Mouse (Mus musculus): ENCODE results near the gene Dnmbp.
"Not testable (repeated sequence)": the region's sequence is repeated elsewhere in the genome, so short reads cannot be mapped to it uniquely, and the experiment has no call there.

The Dnmbp gene

DNA sequence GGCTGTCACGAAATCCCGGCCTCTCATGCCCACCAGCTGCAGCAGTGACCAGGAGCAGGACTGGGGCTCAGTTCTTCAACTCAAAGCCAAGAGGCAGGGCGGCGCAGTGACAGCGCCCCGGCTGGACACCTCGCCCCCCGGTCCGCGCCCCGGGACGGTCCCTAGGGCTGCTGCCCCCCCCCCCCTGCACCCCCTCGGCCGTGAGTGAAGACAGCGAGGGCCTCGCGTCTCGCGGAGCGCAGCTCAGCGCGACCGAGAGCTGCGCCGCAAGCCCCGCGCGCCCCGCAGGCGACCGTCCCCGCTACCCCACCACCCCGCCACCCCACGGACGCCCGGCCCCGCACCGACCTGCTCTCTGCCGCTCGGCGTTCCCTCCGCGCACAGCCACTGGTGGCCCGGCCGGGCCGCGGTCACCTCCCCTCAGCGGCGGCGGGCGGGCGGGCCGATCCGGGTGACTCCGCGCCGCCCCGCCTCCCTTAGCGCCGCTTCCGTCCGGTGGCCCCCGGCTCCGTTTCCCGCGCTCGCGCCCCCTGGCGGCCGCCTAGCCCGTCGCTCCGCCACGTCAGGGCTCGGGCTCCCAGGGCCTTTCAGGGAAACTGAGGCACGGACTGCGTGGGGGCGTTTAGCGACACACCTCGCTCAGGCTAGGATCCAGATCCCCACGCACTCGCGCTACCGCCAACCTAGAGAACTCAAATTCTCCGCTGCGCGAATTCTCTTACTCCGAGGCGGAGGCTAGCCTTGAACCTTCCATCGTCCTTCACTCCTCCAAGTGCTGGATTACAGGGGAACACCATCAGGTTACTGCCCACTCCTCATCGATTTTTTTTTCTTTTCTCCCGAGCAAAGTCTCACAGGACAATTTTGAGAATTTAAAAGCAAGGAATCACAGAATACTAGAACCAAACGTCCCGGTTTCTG, at the start of gene Dnmbp:
Dnmbp (minus strand) TSS at position 423 of the 921 bp plus-strand sequence.
- DNase-seq (ENCODE audit: low read depth, low spot score), result peak; percentile 82

DNA sequence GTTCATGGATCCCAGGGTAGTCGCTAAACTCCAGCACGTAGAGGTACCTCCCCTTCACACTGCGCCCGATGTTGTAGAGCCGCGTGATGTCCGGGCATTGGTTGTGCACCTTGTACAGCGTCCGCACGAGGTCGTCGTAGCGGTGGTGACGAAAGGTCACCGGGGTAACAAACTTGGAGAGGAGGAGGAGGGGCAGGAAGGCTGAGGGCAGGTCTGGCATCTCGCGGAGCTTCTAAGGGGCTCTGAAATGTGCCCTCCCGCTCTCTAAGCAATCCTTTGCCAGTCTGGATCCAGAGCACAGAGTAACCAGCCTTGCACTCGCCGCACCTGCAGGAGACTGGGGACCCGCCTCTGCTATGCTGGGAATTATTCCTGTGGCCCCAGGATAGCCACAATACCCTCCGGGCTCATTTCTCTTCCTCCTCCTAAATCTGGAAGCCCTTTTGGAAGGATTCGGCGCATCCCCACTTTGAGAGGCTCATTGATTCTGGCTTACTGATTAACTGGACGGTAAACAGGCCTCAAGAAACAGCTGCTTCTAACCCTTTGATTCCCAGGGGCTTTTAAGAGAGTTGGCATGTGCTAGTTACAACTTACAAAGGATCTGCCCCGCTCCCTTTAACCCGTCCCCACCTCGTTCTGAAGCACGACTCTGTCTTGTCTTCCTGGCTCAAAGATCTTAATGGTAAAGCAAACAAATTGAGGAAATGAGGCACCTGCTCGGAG, 46.2 kb upstream of the Dnmbp start, which contains the start of gene Cpn1:
Cpn1 (minus strand) TSS at position 488 of the 726 bp plus-strand sequence.
- no peak for DNase-seq (ENCODE audit: low read depth, low spot score)

DNA sequence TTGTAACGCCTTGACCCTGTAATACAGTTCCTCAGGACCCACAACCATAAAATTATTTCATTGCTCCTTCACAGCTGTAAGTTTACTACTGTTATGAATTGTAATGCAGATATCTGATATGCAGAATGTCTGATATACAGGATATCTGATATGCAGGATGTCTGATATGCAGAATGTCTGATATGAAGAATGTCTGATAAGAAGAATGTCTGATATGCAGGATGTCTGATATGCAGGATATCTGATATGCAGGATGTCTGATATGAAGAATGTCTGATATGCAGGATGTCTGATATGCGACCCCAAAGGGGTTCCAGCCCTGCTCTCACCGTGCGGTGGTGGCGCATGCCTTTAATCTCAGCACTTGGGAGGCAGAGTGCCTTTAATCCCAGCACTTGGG, 42.0 kb upstream of the Dnmbp start:
- DNase-seq (ENCODE audit: low read depth, low spot score), result no peak

DNA sequence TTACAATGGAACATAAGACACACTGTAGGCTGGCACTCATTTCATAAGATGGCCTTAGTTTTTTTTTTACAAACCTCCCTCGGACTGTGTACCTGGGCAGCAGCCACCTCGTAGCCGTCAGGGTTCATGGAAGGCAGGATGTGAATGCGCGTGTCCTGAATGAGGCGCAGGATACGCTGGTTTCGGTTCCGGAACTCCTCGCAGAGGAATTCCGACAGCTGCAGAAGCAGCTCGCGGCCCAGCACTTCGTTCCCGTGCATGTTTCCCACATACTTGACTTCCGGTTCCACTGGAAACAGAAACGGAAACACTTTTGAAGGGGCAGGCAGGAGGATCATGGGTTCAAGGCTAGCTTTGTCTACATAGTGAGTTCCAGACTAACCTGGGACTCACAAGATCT, 40.7 kb upstream of the Dnmbp start:
- no peak for DNase-seq (ENCODE audit: low read depth, low spot score)

DNA sequence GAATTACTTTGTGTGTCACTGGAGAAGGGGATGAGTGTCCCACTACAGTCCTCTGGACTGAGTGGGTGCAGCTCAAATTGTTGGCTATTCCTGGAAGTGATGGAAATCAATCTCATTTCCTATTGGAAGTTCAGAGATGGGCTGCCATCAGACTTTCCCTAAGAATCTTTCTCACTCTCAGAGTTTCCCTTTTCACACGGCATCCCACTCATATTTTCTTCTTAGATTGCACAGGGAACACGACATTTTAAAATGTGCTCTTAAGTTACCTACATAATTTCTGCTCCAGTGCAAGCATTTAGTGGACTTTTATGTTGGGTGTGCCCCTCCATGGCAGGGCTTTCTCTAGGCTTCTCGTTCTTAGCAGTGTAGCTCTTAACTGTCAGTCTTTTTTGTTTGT, 37.8 kb upstream of the Dnmbp start:
- peak; percentile 56 for DNase-seq (ENCODE audit: low read depth, low spot score)

- peak; percentile 28 for DNase-seq (ENCODE audit: low read depth, low spot score)
Observed at GRCm38 (mm10) chr19:43976661-43977060, 36.7 kb upstream of the Dnmbp start.

DNA sequence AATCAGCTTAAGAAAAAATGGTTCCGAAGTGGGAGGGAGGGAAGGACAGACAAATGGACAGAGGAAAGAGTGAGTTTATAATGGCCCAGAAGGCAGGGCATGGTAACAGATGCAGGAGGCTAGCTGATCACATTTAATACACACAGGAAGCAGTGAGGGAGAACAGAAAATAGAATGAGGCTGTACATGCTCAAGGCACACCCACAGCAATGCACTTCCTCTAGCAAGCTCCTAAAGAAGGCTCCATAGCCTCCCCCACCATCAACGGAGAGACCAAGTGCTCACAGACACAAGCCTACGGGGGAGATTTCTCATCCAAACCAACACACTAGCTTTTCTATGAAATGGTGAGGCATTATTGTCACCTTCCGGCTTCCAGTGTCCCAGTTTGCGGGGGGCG, 34.2 kb upstream of the Dnmbp start:
- peak; percentile 45 for DNase-seq (ENCODE audit: low read depth, low spot score)

DNA sequence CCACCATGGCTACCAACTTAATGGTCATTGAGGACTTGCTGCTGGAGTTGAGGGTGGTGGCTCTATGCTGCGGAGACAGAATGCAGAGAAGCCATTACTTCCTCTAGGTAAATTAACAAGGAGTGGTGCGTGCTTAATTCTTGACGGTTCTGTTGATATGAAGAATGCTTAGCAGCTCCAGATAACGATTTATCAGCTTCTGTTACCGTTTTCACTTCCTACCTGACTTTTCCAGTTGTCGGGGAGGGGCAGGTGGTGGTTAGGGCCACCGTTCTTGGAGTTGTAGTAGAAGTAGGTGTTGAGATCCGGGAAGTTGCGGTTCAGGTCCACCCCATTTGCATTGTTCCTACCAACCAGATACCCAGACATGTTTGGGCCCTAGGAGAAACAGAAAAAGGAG, 33.7 kb upstream of the Dnmbp start:
- no peak for DNase-seq (ENCODE audit: low read depth, low spot score)

DNA sequence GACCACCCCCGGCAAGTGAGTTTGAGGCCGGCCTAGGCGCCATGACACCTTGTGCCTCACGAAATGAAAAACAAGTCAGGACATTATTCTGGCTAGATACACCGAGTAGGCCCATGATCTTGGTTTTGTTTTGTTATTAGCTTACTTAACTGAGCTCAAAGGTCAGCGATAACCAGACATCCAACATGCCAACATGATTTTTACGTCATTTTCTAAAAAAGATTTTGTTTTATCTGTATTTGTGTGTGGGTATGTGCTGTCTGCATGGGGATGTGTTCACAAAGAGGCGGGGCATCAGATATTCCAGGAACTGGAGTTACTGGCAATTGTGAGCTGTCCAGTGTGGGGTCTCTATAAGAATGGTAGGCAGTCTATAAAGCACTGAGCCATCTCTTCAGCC, 32.1 kb upstream of the Dnmbp start:
- DNase-seq (ENCODE audit: low read depth, low spot score), result no peak

- no peak for DNase-seq (ENCODE audit: low read depth, low spot score)
Observed at GRCm38 (mm10) chr19:43968436-43969026, 28.5 kb upstream of the Dnmbp start.

DNA sequence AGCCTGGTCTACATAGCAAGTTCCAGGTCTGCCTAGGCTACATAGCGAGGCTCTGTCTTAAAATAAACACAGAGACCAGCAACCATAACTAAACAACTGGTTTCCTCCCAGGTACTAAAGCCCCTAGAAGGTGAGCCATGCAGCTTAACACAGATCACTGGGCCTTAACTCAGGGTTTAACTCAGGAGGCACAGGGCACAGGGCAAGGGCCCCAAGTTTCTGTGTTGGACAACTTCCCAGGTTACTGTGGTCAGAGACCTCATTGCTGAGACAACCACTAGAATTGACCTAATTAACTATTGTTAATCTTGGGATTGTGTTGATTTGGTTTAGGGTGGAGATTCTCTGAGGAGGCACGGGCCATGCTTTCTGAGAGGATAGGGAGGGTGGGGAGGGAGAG, 26.5 kb upstream of the Dnmbp start:
- no peak for DNase-seq (ENCODE audit: low read depth, low spot score)

GRCm38 (mm10) chr19:43965496-43966085, 25.6 kb upstream of the Dnmbp start:
- no peak for DNase-seq (ENCODE audit: low read depth, low spot score)

- no peak for DNase-seq (ENCODE audit: low read depth, low spot score)
Observed at GRCm38 (mm10) chr19:43962795-43963194, 22.8 kb upstream of the Dnmbp start.

GRCm38 (mm10) chr19:43961185-43961584, 21.2 kb upstream of the Dnmbp start:
- no peak for DNase-seq (ENCODE audit: low read depth, low spot score)

GRCm38 (mm10) chr19:43960014-43960413, 20.0 kb upstream of the Dnmbp start:
- no peak for DNase-seq (ENCODE audit: low read depth, low spot score)

DNA sequence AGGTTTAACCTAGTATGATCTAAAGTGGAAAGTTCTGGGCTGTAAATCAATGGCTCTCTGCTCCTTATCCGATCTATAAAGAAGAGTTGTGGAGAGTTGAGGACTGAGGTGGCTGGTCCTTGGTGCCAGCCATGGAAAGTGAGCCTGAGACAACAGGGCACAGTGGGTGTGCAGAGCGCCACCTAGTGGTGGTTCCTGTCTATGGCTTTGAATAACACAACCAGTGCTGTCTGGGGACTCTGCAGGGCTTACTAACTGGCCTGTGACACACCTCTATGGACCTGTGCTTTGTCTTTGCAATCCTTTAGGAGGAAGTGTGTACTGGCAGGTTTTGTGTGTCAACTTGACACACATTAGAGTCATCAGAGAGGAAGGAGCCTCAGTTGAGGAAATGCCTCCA, 19.2 kb upstream of the Dnmbp start:
- DNase-seq (ENCODE audit: low read depth, low spot score), result peak; percentile 80

- peak; percentile 87 for DNase-seq (ENCODE audit: low read depth, low spot score)
Observed at GRCm38 (mm10) chr19:43957881-43958280, 17.9 kb upstream of the Dnmbp start.

DNA sequence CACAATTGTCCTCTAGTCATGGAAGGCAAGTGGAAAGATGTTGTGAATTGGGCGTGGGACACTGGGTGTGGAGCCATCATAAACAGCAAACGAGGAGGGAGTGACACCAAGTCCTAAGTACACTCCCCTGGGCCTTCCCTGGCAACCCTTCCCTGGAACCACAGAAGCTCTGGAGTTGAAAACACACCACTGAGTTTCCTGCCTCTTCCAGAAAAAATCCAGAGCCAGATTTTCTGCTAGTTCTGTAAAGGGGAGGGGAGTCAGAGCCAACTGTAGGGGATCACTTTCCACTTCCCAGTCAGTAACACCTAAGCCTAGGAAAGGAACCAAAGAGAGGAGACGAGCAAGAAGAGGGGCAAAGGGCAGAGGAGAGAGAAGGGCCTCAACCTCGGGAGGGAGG, 17.4 kb upstream of the Dnmbp start:
- DNase-seq (ENCODE audit: low read depth, low spot score), result peak; percentile 45

GRCm38 (mm10) chr19:43955266-43955665, 15.3 kb upstream of the Dnmbp start:
- DNase-seq (ENCODE audit: low read depth, low spot score), result no peak

DNA sequence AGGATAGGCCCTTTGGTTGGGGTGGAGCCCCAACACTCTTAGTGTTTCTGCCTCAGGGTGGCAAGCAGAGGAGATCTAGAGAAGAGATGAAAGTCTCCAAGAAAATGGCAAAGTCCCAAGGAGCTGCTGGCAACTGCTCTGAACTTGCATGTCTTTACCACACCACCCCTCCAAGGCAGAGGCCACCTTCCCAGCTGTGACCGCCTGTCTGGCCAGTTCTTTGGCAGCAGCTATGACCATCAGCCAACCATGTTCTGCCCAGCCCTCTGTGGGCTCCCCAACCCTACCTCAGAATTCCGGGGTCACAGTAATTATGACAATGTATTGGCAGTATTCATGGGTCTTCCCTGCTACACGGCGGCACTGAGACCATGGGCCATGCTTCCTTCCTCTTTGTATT, 14.9 kb upstream of the Dnmbp start:
- DNase-seq (ENCODE audit: low read depth, low spot score), result no peak

DNA sequence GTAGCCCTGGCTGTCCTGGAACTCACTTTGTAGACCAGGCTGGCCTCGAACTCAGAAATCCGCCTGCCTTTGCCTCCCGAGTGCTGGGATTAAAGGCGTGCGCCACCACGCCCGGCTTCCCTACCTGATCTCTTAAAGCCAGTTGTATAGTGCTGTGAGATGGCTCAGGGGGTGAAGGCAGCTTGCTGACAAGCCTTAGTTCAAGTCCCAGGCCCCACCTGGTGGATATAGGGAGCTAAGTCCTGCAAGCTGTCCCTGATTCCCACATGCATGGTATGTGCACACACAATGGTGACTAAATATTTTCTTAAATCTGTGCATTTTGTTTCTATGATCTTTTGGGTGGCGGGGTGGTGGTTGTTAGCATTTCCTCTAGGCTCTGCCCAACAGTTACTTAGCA, 12.9 kb upstream of the Dnmbp start:
- not testable (repeated sequence) for DNase-seq (ENCODE audit: low read depth, low spot score)

Data from brain, adult 2 months (tissue).